Mouse (Mus musculus): Measurements from ENCODE around the gene Galm.
A peak's percentile ranks its signal among the peaks of the same experiment; 100 is the strongest.
"Not testable (repeated sequence)": the region's sequence is repeated elsewhere in the genome, so short reads cannot be mapped to it uniquely, and the experiment has no call there.

Galm gene

GRCm38 (mm10) chr17:80165741-80166140 is 38.5 kb downstream of the Galm start:
- DNase-seq (ENCODE audit: low spot score in 2 of 2), result peak in 1 of 2 experiments; percentile 23

- DNase-seq (ENCODE audit: low spot score in 2 of 2), result no peak
Observed at GRCm38 (mm10) chr17:80166346-80166745, 39.1 kb downstream of the Galm start.

GRCm38 (mm10) chr17:80167436-80167835 is 40.2 kb downstream of the Galm start:
- no peak for DNase-seq (ENCODE audit: low spot score in 2 of 2)

- DNase-seq (ENCODE audit: low spot score in 2 of 2), result no peak
Observed at GRCm38 (mm10) chr17:80167851-80168251, 40.6 kb downstream of the Galm start.

GRCm38 (mm10) chr17:80168425-80169182 is 41.3 kb downstream of the Galm start:
- DNase-seq (ENCODE audit: low spot score in 2 of 2), result no peak

GRCm38 (mm10) chr17:80169792-80170191 is 42.5 kb downstream of the Galm start:
- DNase-seq (ENCODE audit: low spot score in 2 of 2), result no peak

- no peak for DNase-seq (ENCODE audit: low spot score in 2 of 2)
Observed at GRCm38 (mm10) chr17:80170951-80171350, 43.7 kb downstream of the Galm start.

- DNase-seq (ENCODE audit: low spot score in 2 of 2), result no peak
Observed at GRCm38 (mm10) chr17:80171948-80172347, 44.7 kb downstream of the Galm start.

- no peak for DNase-seq (ENCODE audit: low spot score in 2 of 2)
Observed at GRCm38 (mm10) chr17:80172761-80173160, 45.5 kb downstream of the Galm start.

- DNase-seq (ENCODE audit: low spot score in 2 of 2), result no peak
Observed at GRCm38 (mm10) chr17:80173708-80174107, 46.4 kb downstream of the Galm start.

- no peak for DNase-seq (ENCODE audit: low spot score in 2 of 2)
Observed at GRCm38 (mm10) chr17:80174146-80174545, 46.9 kb downstream of the Galm start.

GRCm38 (mm10) chr17:80174699-80175385 is 47.6 kb downstream of the Galm start:
- DNase-seq (ENCODE audit: low spot score in 2 of 2), result no peak

- no peak for DNase-seq (ENCODE audit: low spot score in 2 of 2)
Observed at GRCm38 (mm10) chr17:80175386-80175739, 48.1 kb downstream of the Galm start.

- DNase-seq (ENCODE audit: low spot score in 2 of 2), result no peak
Observed at GRCm38 (mm10) chr17:80175966-80176365, 48.7 kb downstream of the Galm start.

- DNase-seq (ENCODE audit: low spot score in 2 of 2), result not testable (repeated sequence)
Observed at GRCm38 (mm10) chr17:80178846-80179245, 51.6 kb downstream of the Galm start.

- peak; percentile 34 to 58 for DNase-seq (ENCODE audit: low spot score in 2 of 2)
Observed at GRCm38 (mm10) chr17:80179959-80180358, 52.7 kb downstream of the Galm start.

GRCm38 (mm10) chr17:80180468-80180867 is 53.2 kb downstream of the Galm start:
- no peak for DNase-seq (ENCODE audit: low spot score in 2 of 2)

- DNase-seq (ENCODE audit: low spot score in 2 of 2), result no peak
Observed at GRCm38 (mm10) chr17:80183615-80184014, 56.3 kb downstream of the Galm start.

GRCm38 (mm10) chr17:80193075-80193474 is 65.8 kb downstream of the Galm start:
- no peak for DNase-seq (ENCODE audit: low spot score in 2 of 2)

GRCm38 (mm10) chr17:80199160-80199778 is 72.0 kb downstream of the Galm start:
- DNase-seq (ENCODE audit: low spot score in 2 of 2), result no peak

GRCm38 (mm10) chr17:80205657-80206056 is 78.4 kb downstream of the Galm start:
- DNase-seq (ENCODE audit: low spot score in 2 of 2), result no peak

GRCm38 (mm10) chr17:80206301-80206670 is 79.0 kb downstream of the Galm start:
- DNase-seq (ENCODE audit: low spot score in 2 of 2), result no peak

Data from urinary bladder, adult 18-20 months (tissue).